Mouse (Mus musculus) neural tube, embryonic 11.5 days (tissue): ENCODE data around the gene Cbll1. TPM values are rescaled to one million over a fixed set of nuclear protein-coding genes. Genes with fewer than 3 reads are reported as not detected.
"Not testable (repeated sequence)": the region's sequence is repeated elsewhere in the genome, so short reads cannot be mapped to it uniquely, and the experiment has no call there.

ENCODE experiments used
- ATAC-seq: fragments of 200-750 bp; cut with Nextera tagmentation; 2 replicates; pipeline ENCODE4 v1.8.0; 2017; ENCODE audit warnings: moderate number of reproducible peaks, mild to moderate bottlenecking, moderate TSS enrichment, moderate library complexity; ENCODE audit not compliant: insufficient read depth, low FRiP score, low TSS enrichment
- DNase-seq: peaks from one replicate; pipeline ENCODE4 v3.0.0-alpha.2; 2015; ENCODE audit warnings: low spot score
- H3K27ac ChIP-seq: fragments of 300-500 bp; sonication (generic); 2 replicates; pipeline ENCODE4 v1.5.1; 2014; ENCODE audit warnings: low read depth, mild to moderate bottlenecking, low read length
- H3K27me3 ChIP-seq: fragments of 300-500 bp; sonication (generic); 2 replicates; pipeline ENCODE4 v1.6.1; 2014; ENCODE audit warnings: mild to moderate bottlenecking, low read length, mixed read lengths; ENCODE audit not compliant: control insufficient read depth, insufficient read depth
- H3K36me3 ChIP-seq: fragments of 300-500 bp; sonication (generic); 2 replicates; pipeline ENCODE4 v1.6.1; 2014; ENCODE audit warnings: mild to moderate bottlenecking, low read length, moderate library complexity, mixed read lengths; ENCODE audit not compliant: control insufficient read depth, insufficient read depth
- H3K4me1 ChIP-seq: fragments of 300-500 bp; sonication (generic); 2 replicates; pipeline ENCODE4 v1.6.1; 2014; ENCODE audit warnings: low read length, mixed read lengths; ENCODE audit not compliant: control insufficient read depth, insufficient read depth
- H3K4me2 ChIP-seq: fragments of 300-500 bp; sonication (generic); 2 replicates; pipeline ENCODE4 v1.6.1; 2014; ENCODE audit warnings: low read depth, mild to moderate bottlenecking, moderate library complexity
- H3K4me3 ChIP-seq: fragments of 300-500 bp; sonication (generic); 2 replicates; pipeline ENCODE4 v1.5.1; 2014; ENCODE audit warnings: low read depth, low read length
- H3K9ac ChIP-seq: fragments of 300-500 bp; sonication (generic); 2 replicates; pipeline ENCODE4 v1.6.1; 2014; ENCODE audit warnings: mild to moderate bottlenecking, low read length
- H3K9me3 ChIP-seq: fragments of 300-500 bp; sonication (generic); 2 replicates; pipeline ENCODE4 v1.6.1; 2016; ENCODE audit warnings: low read length; ENCODE audit not compliant: control insufficient read depth
- WGBS: fragments of 180-500 bp; shearing (Covaris S2); extraction: QIAGEN DNeasy Blood & Tissue Kit; methylation state at CpG from one replicate; pipeline ENCODE4 v1.1.7; 2014; 5-methylcytosine and 5-hydroxymethylcytosine counted together
- polyA plus RNA-seq: library from polyadenylated mRNA; unstranded; fragments of >200 nt; fragmentation: Nextera tagmentation; extraction: Ambion mirVana; gene quantifications from 2 replicates; pipeline ENCODE4 v1.2.1, GENCODE M21; 2014

Cbll1 gene
- polyA plus RNA-seq, 1 experiment from 2014 or later = 27.8 TPM

DNA sequence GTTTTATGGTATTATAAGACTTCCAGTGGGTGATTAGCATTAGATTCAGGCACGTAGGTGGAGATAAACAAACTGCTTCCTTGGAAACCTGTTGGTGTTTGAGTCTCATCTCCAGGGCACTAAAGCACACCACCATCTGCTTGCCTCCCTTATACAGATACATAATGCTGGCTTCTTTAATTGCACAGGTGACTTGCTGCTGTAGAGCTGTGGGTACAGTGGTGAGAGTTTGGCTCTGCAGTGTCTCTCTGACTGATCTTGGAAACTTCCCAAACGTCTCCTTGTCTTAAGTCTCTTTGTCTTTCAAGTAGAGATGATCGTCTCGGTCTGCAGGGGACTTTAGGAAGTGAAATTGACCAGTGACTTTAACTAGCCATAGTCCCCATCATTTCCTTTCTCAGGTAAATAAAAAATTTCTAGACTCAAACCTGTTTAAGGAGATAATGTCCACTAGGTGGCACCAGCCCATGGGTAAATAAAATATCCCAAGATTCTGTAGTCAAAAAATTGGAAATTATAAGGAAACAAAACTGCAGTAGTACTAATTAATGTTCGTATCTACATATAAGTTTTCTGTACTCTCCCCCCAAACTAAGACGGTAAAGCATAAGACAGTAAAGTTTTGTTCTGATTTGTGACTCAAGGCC lies 8.4 kb upstream of the Cbll1 start:
- 42% methylated on average over 6 of the region's 6 CpGs for WGBS
- no peak overlapping the region for H3K4me2 ChIP-seq
- H3K27ac ChIP-seq = no peak overlapping the region
- H3K9ac ChIP-seq = no peak overlapping the region
- H3K4me3 ChIP-seq = no peak overlapping the region
- no peak for DNase-seq
- no peaks in the 10 kb centered on the region for H3K27me3 ChIP-seq
- H3K4me1 ChIP-seq = no peaks in the 10 kb centered on the region
- H3K9me3 ChIP-seq = no peaks in the 10 kb centered on the region
- no peaks in the 10 kb centered on the region for H3K36me3 ChIP-seq
- ATAC-seq = no peak

DNA sequence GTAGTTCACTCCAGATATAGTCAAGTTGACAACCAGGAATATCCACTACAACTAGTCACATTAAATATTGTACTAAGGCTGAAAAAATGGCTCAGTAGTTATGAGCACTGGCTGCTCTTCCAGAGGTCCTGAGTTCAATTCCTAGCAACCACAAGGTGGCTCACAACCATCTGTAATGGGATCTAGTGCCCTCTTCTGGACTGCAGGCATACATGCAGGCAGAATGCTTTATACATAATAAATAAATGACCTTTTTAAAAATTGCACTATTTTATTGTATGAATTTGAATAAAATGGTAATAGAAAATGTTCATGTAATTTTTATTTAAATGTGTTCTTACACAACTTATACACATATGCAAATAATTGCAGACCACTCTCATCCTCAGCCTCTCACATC lies 3.8 kb upstream of the Cbll1 start:
- H3K9ac ChIP-seq = no peak overlapping the region
- no peak overlapping the region for H3K27ac ChIP-seq
- H3K27me3 ChIP-seq = no peaks in the 10 kb centered on the region
- no peaks in the 10 kb centered on the region for H3K36me3 ChIP-seq
- H3K4me3 ChIP-seq = no peak overlapping the region
- no peak for ATAC-seq
- DNase-seq = no peak
- H3K9me3 ChIP-seq = no peaks in the 10 kb centered on the region
- peaks cover 2% of the 10 kb centered on the region; the same call in 1 of the 2 replicates for H3K4me1 ChIP-seq
- H3K4me2 ChIP-seq = no peak overlapping the region

DNA sequence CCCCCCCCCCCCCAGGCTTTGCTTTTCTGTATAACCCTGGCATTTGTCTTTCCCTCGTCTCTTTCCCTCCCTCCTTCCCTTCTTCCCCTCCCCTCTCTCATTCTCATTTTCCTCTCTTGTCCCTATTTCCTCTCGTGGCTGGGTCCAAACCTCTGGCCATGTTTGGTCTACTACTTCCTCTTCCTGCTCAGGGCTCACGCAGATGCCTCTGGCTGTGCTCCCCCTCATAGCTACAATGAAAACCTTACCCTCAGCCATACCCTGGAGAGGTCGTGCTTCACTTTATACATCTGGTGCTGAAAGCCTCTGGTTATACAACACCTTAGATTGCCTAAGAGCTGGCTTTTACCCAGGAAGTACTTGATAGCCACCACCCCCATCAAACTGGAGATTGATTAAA lies 1.9 kb upstream of the Cbll1 start:
- H3K4me2 ChIP-seq = no peak overlapping the region
- no peaks in the 10 kb centered on the region for H3K27me3 ChIP-seq
- no peak for ATAC-seq
- no peaks in the 10 kb centered on the region for H3K36me3 ChIP-seq
- no peak overlapping the region for H3K4me3 ChIP-seq
- DNase-seq = no peak
- 64% methylated on average over 4 of the region's 4 CpGs for WGBS
- no peaks in the 10 kb centered on the region for H3K9me3 ChIP-seq
- no peak overlapping the region for H3K27ac ChIP-seq
- H3K9ac ChIP-seq = no peak overlapping the region
- peaks cover 2% of the 10 kb centered on the region; the same call in 1 of the 2 replicates for H3K4me1 ChIP-seq

DNA sequence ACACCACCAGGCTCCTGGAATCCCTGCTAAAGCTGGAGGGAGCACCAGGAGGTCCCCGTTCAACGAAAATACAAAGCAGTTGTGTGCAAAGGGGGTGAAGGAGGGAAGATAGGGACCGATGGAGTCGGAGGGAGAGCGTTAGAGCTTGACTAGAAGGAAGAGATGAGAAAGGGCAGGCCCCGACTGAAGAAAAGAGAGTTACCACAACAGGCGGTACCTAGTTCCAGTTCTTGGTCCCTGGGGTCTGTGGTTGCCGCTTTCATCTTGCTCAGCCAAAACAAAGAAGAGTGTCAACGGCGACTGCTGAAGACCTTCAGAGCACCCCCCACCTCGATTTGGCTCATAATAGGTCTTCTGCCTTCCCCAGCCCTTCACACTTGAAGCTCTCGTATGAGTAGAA lies 780 bp upstream of the Cbll1 start:
- ATAC-seq (no peak), DNase-seq (no peak)
- no peaks in the 10 kb centered on the region for H3K27me3 ChIP-seq
- H3K36me3 ChIP-seq = no peaks in the 10 kb centered on the region
- peak overlapping the region; percentile 77 for H3K27ac ChIP-seq
- H3K9me3 ChIP-seq = no peaks in the 10 kb centered on the region
- H3K9ac ChIP-seq = peak overlapping the region; percentile 90
- peak overlapping the region; percentile 70 for H3K4me2 ChIP-seq
- 6% methylated on average over 12 of the region's 12 CpGs for WGBS
- H3K4me1 ChIP-seq = peaks cover 2% of the 10 kb centered on the region; the same call in 1 of the 2 replicates
- H3K4me3 ChIP-seq = peak overlapping the region; percentile 91

DNA sequence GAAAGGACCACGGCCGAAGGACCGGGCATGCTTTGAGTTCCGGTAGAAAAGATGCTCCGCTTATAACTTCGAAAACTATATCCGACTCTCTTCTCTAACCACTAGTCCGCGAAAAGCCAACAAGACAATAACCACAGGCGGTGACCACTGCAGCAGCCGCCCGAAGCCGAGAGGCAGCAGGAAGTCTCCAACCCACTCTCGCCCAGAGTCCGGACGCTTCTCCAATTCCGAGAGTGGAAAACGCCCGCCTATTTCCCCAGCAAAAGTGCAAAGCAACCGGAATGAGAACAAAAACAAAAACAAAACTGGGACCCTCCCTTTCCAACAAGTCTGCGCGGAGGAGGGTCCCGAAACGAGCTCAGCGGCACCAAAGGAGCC lies 491 bp downstream of the Cbll1 start:
- Histone ChIP-seq H3K4me1 (peaks cover 2% of the 10 kb centered on the region; the same call in 1 of the 2 replicates), H3K27ac (peak overlapping the region; percentile 77; the same call in 1 of the 2 replicates), H3K9ac (peak overlapping the region; percentile 90), H3K27me3 (no peaks in the 10 kb centered on the region), H3K9me3 (no peaks in the 10 kb centered on the region), H3K4me3 (peak overlapping the region; percentile 91), H3K4me2 (peak overlapping the region; percentile 70), H3K36me3 (no peaks in the 10 kb centered on the region)
- no peak for DNase-seq
- ATAC-seq = 0 out of 2 replicates have a peak, but pooled peaks have one; percentile 8
- WGBS = 1% methylated on average over 25 of the region's 25 CpGs

DNA sequence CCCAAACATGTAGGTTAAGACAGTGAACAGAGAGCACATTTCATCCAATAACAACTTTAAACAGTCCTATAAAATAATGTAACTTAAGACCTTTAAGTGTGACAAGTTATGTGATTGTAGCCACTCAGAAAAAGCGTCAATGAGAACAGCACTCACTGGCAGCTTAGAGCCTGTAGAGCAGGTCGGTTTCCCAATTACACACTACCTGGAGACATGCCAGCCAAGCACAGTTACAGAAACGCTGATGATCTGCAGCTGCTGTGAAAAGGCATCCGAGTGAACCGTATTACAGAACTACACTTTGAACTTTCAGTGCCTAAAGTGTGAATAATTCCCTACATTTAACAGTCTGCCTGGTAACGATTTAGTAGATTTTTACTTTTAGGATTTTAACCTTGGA lies 13.0 kb downstream of the Cbll1 start:
- H3K27ac ChIP-seq = no peak overlapping the region
- H3K36me3 ChIP-seq = peaks cover 10% of the 10 kb centered on the region
- 92% methylated on average over 6 of the region's 6 CpGs for WGBS
- H3K9ac ChIP-seq = no peak overlapping the region
- no peaks in the 10 kb centered on the region for H3K9me3 ChIP-seq
- H3K27me3 ChIP-seq = no peaks in the 10 kb centered on the region
- no peak overlapping the region for H3K4me3 ChIP-seq
- ATAC-seq (no peak), DNase-seq (no peak)
- H3K4me1 ChIP-seq = no peaks in the 10 kb centered on the region
- H3K4me2 ChIP-seq = no peak overlapping the region

DNA sequence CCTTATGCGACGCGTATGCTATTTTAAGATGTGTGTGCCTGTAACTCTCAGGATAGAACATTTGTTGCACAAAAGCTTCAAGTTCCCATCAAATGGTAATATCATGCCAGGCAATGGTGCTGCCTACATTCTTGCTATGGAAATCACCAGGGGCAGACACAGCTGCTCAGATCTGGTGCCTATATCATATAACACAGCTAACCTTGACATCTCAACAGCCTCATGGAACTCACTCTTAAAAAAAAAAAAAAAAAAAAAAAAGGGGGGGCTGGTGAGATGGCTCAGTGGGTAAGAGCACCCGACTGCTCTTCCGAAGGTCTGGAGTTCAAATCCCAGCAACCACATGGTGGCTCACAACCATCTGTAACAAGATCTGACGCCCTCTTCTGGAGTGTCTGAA lies 21.2 kb downstream of the Cbll1 start:
- not testable (repeated sequence) for DNase-seq, H3K27me3 ChIP-seq, H3K4me3 ChIP-seq, H3K4me2 ChIP-seq, ATAC-seq, H3K9ac ChIP-seq, H3K9me3 ChIP-seq, H3K27ac ChIP-seq, H3K4me1 ChIP-seq, H3K36me3 ChIP-seq
- WGBS = 94% methylated on average over 4 of the region's 6 CpGs

DNA sequence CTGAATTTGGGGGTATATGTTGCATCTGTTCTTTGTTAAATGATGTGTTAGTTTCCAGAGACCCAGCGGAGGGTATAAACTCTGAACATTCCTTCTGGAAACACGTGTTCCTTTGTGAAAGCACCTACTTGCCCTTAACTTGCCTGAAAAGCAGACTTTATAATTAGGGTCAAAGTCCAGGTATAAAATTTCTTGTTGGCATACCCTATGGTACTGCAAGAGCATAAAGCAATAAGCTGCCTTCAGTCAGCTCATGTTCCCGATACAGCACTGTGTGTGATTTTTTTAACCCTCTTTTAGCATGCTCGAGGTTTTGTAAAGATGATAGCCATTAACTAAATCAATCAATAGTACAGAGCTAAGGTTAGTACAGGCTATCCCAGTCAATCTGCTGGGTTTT lies 36.8 kb downstream of the Cbll1 start:
- no peak overlapping the region for H3K27ac ChIP-seq
- no peaks in the 10 kb centered on the region for H3K4me1 ChIP-seq
- ATAC-seq = no peak
- no peaks in the 10 kb centered on the region for H3K36me3 ChIP-seq
- H3K4me3 ChIP-seq = no peak overlapping the region
- H3K27me3 ChIP-seq = no peaks in the 10 kb centered on the region
- WGBS = 80% methylated on average over 4 of the region's 4 CpGs
- no peak for DNase-seq
- H3K4me2 ChIP-seq = no peak overlapping the region
- H3K9me3 ChIP-seq = no peaks in the 10 kb centered on the region
- H3K9ac ChIP-seq = no peak overlapping the region

DNA sequence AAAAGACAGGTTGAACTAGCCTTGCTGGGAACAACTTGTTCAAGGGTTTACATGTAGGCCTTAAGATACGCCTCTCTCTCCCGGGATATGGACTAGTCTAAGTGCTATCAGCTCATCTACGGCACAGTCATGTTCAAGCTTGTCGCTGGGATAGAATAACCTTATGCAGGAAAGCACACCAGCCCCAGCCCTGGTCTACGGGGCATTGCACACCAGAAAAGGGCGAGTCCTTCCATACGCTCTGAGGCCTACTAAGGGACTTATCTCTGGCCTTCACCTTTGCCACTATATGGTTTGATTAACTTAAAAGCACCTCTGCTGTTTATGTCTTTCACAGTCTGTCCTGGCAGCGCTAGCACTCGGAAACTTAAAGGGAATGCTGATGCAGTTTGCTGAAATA lies 38.0 kb downstream of the Cbll1 start:
- Histone ChIP-seq H3K4me3 (no peak overlapping the region), H3K27me3 (no peaks in the 10 kb centered on the region), H3K9me3 (no peaks in the 10 kb centered on the region), H3K4me2 (no peak overlapping the region), H3K27ac (no peak overlapping the region), H3K4me1 (no peaks in the 10 kb centered on the region), H3K9ac (no peak overlapping the region), H3K36me3 (no peaks in the 10 kb centered on the region)
- ATAC-seq = no peak
- WGBS = 92% methylated on average over 9 of the region's 9 CpGs
- no peak for DNase-seq
